Mouse (Mus musculus) layer of hippocampus, adult 11-12 months (tissue): Measurements from ENCODE around the gene Ulk4.

Experiments
- DNase-seq: peaks from one replicate; pipeline ENCODE4 v3.0.0; 2022; ENCODE audit warnings: low spot score

The Ulk4 gene

DNA sequence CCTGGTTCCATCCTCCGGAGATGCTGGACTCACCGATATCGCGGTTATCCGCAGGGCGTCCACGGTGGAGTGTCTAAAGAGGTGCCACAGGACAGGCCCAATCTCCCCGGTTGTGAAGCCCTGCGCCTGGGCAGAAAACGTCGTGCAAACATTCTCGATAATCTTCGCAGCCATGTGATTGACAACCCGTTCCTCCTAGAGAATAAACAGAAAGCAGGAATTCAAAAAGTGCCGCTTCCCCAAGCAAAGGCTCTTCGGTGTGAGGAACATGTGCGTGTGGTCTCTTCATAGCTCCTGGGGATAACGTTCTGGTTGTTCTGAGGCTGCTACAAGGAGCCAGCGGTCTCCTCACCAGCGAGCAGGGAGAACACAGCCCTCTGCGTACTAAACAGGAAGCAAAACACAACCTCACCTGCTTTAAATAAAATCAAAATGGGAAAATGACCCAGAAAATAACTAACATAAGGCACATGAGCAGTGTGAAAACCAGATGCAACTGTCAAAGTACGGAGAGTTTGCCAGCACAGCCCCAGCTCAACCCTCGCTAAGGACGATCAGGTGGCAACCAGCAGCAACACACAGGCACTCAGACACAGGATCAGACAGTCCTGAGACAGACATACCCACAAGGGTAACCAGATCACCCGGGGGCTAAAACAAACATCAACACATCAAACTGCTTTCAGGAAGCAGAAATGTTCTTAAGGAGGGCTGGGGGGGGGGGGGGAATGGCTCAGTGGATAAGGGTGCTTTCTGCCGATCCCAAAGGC lies 84.2 kb downstream of the Ulk4 start:
- no peak for DNase-seq

DNA sequence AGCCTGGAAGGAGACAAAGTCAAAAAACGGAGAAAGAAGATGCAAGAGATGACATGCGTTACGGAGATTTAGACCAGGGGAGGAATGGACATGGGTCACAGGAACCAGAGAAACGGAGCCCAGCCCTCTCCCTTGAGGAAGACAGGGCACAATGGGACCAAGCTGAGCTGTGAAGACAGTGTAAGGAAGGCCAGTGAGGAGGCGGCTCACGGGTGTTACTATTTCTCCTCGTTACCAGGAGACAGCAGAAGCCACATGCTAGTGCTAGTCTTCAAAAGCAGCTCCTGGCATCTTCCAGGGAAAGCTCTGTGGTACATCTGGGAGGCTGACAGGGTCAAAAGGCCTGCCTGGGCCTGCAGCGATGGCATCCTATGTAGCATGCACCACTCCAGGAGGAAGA lies 89.2 kb downstream of the Ulk4 start:
- no peak for DNase-seq

DNA sequence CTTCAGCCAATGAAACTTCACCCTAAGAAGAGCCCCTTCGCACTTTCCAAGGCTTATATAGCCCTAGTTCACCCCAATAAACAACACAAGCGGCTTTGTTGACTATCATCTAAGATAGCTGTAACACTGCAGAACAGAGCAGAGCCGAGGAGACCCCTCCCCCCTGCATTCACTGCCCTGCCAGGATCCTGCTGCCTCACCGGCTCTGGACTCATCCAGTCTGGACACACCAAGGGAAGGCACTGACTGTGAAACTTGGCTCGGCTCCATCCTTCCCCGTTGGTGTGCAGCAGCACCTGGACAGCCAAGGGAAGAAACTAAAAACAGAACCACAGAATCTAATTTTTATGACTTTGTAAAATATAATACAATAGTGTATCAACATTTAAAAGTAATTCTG lies 91.2 kb downstream of the Ulk4 start:
- DNase-seq, result no peak

DNA sequence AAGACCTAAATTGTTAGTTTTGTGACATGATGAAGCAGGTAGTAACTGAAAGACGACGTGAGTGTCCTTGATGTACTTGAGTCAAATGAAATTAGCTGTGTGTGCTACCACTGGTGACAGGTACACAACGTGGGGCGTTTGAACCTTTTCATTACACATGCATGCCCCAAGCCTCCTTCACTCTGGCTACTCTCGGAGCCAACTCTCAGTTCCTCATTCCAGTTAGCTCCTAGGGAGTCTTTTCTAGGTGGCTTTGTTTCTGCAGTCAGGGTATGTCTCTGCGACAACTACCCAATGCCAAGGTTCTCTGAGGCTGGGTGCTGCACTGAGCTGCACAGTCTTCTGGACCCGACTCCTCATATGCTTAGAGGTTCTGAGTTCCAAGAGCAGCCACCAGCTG lies 100.6 kb downstream of the Ulk4 start:
- DNase-seq, result no peak

DNA sequence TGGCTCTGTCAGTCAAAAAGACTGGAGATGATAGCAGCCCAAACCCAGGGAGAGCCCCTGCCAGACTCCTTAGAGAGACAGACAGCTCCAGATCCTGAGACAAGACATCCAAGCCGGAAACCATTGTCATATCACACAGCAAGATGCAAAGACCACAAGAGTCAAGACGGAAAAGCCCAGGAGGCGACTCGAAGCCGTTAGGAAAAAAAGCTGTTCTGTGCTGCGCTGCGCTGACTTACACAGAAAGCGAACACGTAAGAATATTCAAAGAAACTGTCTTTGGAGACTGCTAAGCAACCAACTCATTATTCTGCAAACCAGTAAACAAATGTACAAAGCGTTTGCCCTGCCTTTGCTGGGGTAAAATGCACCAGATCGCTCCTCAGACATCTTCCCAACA lies 101.8 kb downstream of the Ulk4 start:
- DNase-seq, result no peak

DNA sequence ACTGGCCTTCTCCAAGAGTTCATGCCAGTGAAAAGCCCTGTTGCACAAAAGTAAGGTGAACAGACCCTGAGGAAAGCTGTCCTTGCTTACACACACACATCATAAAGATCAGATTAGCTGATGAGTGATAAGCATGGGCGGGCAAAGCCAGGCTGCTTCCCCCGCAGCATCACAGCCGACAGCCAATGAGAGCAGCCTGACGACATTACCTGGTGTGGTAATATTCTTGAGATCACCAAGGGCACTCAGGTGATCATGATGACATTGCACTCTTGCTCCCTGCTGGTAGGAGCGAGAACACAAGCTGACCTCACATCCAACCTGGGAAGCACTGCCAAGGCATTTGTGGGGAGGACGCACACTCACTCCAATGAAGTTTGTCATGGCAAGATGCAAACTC lies 104.9 kb downstream of the Ulk4 start:
- DNase-seq, result no peak

DNA sequence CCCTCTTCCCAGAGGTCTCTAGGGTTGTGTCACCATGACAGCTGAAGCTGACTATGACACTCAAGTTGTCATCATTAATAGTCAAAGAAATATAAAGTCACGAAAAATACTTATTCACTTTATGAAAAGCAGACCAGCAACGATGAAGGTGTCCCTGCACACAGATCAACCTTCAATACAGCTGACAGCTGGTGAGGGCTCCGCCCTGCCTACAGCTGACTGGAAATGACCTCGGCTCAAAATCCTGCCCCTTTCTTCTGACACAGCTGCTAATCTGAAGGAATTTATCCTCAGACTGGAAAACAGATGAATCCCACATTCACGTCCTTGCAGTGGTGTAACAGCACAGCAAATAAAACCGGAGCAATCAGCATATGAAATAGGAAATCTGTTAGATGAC lies 105.4 kb downstream of the Ulk4 start:
- DNase-seq, result no peak

DNA sequence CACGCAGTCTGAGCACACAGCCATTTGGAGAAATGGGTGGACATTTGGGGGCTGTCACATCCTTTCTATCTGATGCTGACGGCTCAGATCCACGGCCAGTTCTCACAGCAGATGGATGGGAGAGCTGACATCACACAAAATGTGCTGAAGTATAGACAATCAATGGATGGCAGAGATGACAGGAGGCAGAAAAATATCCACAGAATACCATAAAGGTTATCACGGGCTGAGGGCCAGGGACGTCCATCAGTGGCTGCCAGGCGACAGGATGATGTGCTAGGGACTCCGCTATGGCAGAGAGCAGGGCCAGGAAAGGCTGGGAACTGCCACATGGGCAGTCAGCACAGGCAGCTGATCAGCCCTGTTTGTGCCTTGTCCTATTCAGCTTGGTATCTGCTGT lies 112.4 kb downstream of the Ulk4 start:
- DNase-seq, result no peak

DNA sequence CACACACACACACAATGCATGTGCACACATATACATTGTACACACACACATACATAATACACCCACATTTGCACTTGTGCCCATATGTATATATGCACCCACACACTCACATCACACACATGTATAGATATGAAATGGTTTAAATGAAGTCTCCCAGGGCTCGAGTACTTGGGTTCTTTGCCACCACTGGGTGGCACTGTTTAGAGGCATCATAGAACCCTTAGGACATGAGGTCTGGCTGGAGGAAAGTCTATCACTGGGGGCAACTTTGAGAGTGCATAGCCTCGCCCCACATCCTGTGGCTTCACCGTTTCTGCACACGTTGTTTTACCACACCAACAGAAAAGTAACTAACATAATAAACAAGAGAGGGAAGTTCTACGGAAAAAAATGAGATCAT lies 114.2 kb downstream of the Ulk4 start:
- peak; percentile 29 for DNase-seq

DNA sequence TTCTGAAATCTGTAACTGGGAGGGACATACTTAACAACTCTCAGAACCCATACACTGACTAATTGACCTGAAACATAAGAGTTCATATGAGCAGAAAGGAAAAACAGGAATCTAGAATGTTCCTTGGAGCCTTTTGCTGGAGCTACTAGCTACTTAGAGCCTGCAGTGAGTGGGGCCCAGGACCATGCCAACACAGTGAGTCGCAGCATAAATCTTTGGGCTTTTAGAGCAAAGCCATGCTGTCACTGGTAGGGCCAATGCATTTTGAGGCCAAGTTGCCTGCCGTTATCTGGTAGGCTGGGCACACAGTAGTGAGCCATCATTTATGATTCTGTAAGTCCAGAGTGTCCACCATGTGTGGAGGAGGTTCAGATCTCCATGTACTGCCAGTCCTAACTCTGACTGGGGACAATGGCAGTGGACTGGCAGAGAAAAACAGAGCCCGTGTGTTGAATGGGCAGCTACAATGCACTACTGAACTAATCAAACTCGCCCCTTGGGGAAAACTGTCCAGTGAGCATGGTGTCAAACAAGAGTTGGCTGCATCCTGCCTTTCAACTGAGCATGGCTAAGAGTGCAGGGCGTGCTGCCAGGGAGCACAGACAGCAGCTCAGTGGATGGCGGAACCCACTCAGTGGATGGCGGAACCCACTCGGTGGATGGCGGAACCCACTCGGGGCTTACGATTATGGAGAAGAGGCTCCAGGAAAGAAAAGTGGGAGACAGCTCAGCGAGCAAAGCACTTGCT lies 115.0 kb downstream of the Ulk4 start:
- no peak for DNase-seq

DNA sequence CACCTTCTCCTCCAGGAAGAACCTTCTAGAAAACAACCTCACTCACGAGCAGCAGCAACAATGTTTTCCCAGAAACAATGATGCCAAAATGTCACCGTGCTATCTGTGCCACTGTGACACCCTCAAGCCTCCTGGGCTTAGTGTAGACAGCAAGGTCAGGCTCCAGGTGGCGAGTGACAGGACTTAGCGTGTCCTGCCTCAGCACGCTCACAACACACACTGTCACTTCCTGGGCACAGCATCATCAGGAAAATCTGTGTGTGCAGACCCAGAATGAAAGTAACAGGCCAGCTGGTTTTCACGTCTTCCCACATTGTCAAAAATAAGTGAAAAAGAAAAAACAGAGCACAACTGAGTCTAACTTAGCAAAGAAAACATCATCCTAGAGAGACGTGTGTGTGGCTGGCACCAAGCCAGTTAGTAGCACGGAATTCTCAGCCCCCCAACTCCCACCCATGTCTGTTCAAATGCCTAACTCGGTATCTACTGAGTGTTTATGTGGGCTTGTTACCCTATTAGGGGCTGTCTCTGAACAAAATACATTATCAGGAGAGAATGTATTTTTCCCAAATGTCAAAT lies 120.7 kb downstream of the Ulk4 start:
- no peak for DNase-seq

DNA sequence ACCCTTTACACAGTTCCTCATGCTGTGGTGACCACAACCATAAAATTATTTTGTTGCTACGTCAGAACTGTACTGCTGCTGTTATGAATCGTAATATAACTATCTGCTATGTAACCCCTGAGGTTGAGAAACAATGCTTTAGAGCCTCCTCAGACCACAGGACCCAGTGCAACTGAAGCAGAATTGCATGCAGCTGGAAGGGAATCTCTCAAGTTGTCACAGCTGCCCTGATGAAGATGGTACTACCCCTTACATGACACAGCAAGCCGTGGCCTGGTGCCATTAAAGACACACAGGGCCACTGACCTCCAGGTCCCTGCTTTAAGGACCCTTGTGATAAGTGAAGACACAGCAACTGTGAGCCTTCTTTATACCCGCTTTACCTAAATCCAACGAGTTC lies 123.7 kb downstream of the Ulk4 start:
- no peak for DNase-seq

DNA sequence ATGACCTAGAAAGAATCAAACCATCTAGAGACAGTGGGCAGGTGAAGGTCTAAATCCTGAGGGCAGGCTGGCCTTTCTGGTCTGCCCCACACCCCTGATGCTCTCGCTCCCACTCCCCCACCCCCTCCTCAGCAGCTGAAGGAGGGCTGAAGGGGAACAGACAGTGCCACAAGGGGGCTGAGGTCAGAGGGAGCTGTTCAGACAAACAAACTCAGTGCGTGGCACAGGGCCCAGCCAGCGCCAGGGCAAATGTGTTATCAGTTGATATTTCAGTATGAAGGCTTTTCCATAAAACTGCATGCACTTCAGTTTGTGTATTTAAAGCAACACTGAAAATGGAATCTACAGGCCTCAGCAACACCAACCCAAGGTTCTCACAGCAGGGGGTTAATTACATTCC lies 128.4 kb downstream of the Ulk4 start:
- DNase-seq, result no peak

DNA sequence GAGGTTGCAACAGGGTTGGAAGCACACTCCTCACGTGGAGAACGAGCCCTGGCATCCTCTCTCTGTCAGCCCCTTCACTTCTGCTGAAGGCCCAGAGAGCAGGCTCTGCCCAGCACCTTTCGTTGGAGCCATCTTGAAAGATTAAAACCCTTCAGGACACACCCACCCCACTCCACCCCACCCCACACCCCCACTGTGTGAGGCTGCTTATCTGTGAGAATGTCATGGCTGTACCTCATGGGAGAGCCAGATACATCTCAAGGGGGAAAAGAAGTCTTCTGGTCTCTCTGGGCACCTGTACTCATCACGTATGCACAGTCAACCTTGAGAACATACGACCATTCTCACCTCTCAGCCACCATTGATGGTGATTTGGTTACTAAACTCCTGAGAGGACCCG lies 133.8 kb downstream of the Ulk4 start:
- no peak for DNase-seq

DNA sequence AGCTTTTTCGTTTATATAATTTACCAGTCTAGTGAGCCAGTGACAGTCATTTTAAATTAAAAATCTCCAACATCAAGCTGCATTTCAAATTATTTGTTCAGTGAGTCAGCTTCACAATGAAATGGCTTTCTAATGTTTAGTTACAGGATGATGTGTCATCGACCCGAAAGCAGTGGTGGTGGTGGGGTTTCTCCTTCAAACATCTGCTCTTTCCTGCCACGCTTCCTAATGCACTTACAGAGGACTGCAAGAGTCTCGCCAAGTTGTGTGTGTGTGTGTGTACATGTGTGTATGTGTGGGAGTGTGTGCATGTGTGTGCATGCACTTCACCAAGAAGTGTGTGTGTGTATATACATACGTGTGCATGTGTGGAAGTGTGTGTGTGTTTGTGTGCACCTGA lies 144.4 kb downstream of the Ulk4 start:
- DNase-seq, result no peak

DNA sequence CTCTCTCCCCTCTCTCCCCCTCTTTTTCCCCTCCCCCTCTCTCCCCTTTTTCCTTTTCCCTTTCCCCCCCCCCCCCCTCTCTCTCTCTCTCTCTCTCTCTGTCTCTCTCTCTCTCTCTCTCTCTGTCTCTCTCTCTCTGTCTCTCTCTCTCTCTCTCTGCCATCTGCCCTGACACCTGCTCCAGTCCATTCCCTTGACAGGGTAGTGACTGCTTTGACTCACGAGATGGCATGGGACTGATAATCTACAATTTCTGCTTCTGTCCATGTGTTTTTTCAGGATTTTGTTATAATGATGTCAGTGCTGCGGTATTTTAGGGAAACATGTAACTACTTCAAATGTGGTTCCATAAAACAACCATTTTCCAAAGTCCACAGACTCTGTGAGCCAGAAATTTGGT lies 147.5 kb downstream of the Ulk4 start:
- no peak for DNase-seq

DNA sequence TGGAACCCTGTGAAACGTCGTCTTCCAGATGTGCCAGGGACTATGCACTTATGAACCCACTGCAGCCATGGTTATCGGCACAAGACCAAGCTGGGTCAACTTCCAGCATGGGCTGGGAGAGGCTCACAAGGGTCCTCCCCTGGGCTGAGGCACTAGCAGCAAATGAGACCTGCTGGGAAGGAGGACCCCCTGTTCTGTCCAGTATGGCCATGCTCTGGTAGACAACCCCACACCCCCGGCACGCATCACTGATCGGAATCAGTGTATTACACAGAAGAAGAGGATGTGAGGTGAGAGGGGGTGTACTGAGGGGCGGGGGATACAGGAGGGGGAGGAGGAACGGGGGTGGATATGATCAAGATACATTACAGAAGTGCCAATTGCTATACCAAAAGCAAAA lies 148.1 kb downstream of the Ulk4 start:
- DNase-seq, result no peak

DNA sequence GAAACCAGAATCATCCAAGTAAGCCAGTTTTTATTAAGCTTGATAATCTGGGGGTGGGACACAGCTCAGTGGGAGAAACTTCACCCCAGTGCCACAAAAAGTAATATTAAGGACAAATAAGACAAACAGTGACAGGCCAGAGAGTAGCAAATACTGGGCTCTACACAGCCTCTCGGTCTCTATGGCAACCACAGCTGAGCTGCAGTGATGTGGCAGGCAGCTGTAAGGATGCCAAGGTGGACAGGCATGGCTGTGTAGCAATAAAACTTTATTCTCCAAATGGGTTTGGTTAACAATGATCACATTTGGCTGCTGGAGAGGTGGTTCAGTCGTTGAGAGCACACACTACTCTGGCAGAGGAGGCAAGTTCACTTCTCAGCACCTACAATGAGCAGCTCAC lies 150.0 kb downstream of the Ulk4 start:
- DNase-seq, result no peak

DNA sequence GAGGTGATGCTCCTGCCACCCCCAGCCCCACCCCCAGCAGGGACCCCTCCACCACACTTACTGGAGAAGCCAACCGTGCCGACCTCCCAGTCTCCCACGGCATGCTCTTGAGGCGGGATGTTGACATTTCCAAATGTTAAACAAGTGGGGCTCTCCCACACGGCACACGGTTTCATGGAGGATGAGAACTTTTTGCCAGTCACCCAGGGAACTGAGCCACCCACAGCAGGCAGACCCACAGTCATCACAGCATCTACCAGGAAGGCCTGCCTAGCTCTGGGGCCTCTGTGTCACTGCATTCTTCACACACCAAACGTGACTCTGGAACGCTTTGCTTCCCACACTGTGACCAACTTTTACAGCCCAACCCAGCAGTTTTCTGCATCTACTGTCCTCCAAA lies 152.3 kb downstream of the Ulk4 start:
- DNase-seq, result no peak

DNA sequence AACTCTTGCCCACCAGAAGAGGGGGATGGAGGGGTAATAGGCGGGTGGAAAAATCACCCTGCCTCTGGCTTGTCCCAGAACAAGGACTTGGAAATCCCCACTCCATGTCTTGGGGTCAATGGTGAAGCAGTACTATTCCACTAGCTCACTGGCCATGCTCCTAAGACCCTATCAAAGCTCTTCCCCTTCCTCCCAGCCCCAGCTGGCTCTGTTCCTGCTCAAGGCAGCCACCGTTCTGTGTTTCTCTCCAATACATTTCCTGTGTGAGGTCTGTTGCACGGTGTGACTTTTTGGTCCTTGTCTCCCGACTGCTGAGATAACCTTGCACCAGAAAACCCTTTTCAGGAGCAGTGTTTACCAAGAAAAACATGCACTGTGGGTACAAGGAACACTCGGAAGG lies 155.0 kb downstream of the Ulk4 start:
- no peak for DNase-seq

DNA sequence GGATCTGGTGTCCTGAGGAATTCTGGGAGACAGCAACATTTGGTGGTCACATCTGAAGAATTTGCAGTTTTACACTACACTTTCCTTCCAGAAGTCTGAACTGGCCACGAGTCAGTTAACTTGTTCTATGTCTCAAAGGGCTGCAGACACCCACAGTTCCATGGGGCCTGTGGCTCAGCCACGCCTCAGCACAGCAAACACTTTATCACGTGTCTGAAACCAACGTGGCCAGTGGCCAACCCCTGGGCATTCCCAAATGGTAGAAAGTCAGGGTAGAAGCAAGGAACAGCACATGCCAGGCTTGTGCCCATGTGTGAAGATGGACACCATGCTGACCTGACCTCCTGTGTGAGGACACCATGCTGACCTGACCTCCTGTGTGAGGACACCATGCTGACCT lies 159.1 kb downstream of the Ulk4 start:
- DNase-seq, result no peak

DNA sequence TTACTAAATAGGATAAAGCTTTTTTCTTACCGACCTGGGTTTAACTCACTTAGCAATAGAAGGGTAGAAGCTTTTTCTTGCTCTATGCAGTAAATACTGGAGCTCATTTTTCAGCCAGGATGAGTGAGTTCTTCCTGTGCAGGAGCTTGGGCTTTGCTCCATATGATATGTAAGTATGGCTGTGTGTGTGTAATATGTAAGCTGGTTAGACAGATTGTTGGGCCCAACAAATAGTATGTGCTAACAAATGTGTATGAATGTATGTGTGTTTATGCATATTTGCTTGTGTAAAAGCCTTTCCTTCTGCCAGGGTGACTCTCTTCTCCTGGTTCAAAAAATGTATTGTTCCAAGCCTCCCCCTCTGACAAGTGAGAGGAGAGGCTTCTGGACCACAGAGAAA lies 164.9 kb downstream of the Ulk4 start:
- DNase-seq, result no peak

DNA sequence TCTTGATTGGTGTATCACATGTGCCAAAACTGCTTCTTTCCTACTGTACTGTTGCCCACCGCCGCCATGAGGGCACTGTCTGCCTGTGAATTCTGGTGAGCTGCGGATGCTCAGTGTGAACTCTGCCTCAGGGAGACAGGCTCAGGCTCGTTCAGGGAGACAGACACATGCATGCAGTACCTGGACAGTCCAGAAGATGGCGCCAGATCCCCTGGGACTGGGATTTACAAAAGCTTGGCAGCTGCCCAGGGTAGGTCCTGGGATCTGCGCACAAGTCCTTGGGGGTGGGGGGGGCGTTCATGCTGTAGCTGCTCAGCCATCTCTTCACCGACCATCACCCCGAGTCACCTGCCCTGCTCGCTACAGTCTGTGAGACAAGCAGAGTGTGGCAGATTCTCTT lies 168.9 kb downstream of the Ulk4 start:
- DNase-seq, result peak; percentile 77

DNA sequence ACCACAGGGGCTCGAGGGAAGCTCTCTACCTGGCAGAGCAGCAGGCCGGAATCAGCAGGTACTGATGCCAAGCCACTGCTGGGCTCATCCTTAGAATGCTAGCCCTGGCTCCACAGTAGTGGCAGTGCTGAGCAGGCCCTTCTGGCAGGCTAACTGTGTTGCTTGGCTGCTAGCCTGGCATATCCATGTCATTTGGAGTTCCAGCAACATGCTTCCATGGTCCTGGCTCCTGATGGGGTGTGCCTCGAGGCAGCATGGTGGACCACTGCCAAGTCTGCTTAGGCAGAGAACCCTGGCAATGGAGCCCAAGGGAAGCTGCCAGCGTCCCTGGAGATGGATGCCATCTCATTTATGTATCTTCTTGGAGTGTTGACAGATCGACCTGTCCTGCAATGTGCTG lies 169.4 kb downstream of the Ulk4 start:
- DNase-seq, result peak; percentile 72
